Mouse (Mus musculus): ENCODE data around the gene 1600014C23Rik.
A peak's percentile ranks its signal among the peaks of the same experiment; 100 is the strongest.

Gene 1600014C23Rik

DNA sequence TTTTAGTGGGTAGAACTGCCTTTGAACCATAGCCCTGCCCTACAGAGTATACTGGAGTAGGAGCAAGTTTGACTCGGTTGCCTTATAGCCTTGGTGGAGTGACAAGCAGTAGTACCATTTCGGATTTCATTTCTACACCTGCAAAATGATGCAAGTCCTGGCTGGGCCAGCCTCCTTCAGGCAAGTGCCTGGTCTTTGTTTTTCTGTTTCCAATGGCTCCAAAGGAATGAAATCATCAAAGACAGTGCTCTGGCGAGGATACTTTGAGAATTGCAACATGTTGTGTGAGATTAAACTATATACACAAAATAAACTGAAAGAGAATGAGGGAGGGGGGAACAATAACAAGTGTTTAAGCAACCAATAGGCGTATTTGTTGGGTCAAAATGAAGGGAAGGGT lies 43.6 kb downstream of the 1600014C23Rik start:
- DNase-seq (ENCODE audit: low read depth, low spot score): no peak

DNA sequence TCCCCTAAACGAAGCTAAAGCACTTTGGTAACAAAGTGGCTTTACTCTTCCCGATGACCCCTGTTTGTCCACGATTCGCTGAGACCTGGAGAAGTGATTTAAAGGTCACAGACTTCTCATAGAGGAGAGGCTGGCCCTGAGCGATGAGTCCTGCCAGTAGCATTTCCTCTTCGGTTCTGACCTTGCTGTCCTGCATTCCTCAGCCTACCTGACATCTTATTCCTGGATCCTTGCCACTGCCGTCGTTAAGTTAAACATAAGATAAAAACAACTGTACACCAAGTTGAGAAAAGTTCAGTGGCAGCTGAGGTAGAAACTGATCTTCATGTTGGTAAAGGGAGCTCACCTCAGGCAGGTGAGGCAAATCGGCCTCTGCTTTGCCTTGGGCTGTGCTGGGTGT lies 44.5 kb downstream of the 1600014C23Rik start:
- no peak for DNase-seq (ENCODE audit: low read depth, low spot score)

DNA sequence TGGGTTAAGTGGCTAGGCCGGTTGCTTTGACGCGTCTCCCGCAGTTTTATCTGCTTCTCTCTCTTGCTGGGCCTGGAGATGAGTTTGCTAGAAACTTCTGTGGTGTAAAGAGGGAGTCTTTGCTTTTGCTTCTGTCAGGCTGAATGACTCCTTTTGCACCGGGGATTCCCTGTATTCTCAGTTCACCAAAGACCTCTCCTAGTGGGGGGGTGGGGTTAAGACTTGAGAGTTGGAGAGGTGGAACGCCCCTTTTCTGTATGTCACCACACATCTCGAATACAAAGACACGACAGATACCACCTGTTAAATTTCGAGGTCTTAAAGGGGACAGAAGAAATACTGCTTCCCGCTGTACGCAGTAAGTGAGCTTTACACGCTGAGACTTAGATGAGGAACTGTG lies 46.9 kb downstream of the 1600014C23Rik start, which contains the start of gene Tmem63b:
Tmem63b (minus strand) TSS at position 190 of the 400 bp plus-strand sequence.
- DNase-seq (ENCODE audit: low read depth, low spot score): no peak

DNA sequence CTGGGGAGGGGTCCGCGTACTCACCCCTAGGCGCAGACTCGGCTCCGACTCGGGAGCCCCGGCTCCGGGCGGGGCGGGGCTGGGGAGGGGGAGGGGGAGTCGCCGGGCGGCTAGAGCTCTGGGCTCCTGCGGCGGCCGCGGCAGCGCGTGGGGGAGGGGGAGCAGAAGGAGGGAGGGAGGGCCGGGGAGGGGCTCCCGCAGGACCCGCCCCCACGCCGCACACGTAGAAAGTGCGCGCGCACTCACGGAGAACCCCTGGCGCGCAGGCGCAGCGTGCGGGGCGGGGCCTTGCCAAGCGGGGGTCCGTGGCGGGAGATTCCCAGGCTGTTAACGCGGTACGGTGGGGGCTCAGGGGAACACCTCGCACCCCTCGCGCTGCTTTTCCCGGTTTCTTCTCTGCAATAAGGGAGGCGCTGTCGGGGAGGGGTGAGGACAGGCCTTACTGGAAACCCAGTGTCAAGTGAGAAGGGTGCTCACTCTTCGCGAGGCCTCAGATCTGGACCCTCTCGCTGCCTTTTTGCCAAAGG lies 47.5 kb downstream of the 1600014C23Rik start, which contains the start of gene Mrpl14:
Mrpl14 (plus strand) TSS at position 230 of the 527 bp plus-strand sequence.
- peak; percentile 67 for DNase-seq (ENCODE audit: low read depth, low spot score)

DNA sequence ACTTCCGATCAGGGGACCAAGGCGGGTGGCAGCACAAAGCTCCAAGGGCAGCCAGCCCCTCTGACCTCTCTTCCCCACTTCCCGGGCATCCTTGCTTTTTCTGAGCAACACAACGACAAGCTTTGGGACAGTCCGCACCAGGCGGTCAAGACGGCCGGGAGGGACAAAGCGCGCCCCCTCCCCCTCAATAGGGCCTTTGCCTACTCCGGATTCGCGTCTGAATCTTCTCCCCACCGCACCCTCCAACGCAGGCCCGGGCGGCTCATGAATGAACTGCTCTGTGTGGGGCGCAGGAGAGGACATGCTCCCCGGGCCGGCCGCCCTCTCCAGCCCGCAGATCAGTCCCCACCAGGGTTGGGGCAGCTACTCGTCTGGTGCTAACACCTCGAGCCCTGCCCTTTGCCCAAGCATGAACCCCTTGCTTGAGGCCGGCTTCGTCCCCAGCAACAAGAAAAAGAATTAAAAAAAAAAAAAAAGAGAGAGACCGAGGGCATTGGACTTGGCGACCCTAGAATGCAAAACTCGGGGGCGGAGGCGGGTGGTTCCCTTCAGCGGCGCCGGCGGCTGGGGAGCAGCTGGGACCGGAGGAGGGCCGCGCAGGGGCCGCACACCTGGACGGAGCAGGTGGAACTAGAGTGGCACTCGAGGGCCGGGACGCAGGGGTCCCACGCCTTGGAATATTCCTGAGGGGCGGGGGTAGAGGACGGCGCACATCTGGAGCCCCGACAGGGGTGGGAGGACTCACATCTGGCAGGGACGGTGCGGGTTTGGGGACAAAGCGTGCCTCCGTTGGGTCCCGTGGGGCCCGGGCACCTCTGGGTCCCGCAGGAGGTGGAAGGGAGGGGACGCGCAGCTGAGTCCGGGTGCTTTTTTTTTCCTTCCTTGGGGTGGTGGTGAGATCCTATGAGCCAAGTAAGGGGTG lies 48.2 kb downstream of the 1600014C23Rik start:
- DNase-seq (ENCODE audit: low read depth, low spot score): no peak

DNA sequence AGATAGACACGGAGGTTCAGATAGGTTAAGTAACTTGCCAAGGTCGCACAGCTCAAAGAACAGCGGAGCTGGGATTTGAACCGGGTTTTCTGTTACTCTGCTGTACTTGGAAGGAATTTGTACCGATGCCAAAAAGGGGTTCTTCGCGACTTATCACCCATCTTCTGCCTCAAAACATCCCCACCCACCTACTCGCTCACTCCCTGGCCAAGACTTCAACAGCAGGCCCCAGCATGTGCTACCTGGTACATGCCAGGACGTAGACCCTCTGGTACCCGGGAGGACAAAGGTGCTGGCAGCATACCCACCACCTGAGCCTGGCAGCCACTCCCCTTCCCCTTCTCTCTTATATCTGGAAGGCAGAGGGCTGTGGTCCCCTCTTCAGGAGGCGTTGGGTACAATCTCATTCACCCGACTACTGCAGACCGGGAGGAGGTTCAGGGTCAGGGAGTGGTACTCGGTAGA lies 48.9 kb downstream of the 1600014C23Rik start:
- DNase-seq (ENCODE audit: low read depth, low spot score): no peak
